Mouse (Mus musculus) thymus, postnatal 4 days (tissue): Measurements from ENCODE around the gene C2cd4a.

ENCODE experiments used
- DNase-seq: peaks from one replicate; pipeline ENCODE4 v3.0.0; 2021

The C2cd4a gene

GRCm38 (mm10) chr9:67831359-67832045, 628 bp downstream of the C2cd4a start:
- DNase-seq: no peak

- peak; percentile 62 for DNase-seq
These were observed 1.4 kb downstream of the C2cd4a start for GRCm38 (mm10) chr9:67830411-67831358.

GRCm38 (mm10) chr9:67828182-67828581, 3.9 kb downstream of the C2cd4a start:
- peak; percentile 75 for DNase-seq

- no peak for DNase-seq
These were observed 6.6 kb downstream of the C2cd4a start for GRCm38 (mm10) chr9:67825527-67825926.

- no peak for DNase-seq
These were observed 9.0 kb downstream of the C2cd4a start for GRCm38 (mm10) chr9:67823131-67823530.

GRCm38 (mm10) chr9:67818668-67818950, 13.5 kb downstream of the C2cd4a start:
- DNase-seq: no peak

GRCm38 (mm10) chr9:67817898-67818667, 14.0 kb downstream of the C2cd4a start:
- no peak for DNase-seq

GRCm38 (mm10) chr9:67816172-67816928, 15.8 kb downstream of the C2cd4a start:
- DNase-seq: no peak

GRCm38 (mm10) chr9:67813665-67814337, 18.3 kb downstream of the C2cd4a start:
- no peak for DNase-seq

GRCm38 (mm10) chr9:67813171-67813570, 19.0 kb downstream of the C2cd4a start:
- DNase-seq: no peak

GRCm38 (mm10) chr9:67811116-67811515, 21.0 kb downstream of the C2cd4a start:
- DNase-seq: no peak

- no peak for DNase-seq
These were observed 21.6 kb downstream of the C2cd4a start for GRCm38 (mm10) chr9:67810527-67810926.

- DNase-seq: no peak
These were observed 25.1 kb downstream of the C2cd4a start for GRCm38 (mm10) chr9:67807000-67807399.

- DNase-seq: peak; percentile 80
These were observed 29.9 kb downstream of the C2cd4a start for GRCm38 (mm10) chr9:67802241-67802640.

GRCm38 (mm10) chr9:67799078-67799819, 32.9 kb downstream of the C2cd4a start:
- peak; percentile 16 for DNase-seq

GRCm38 (mm10) chr9:67795205-67795675, 36.9 kb downstream of the C2cd4a start:
- no peak for DNase-seq

- DNase-seq: no peak
These were observed 37.5 kb downstream of the C2cd4a start for GRCm38 (mm10) chr9:67794668-67795067.

- no peak for DNase-seq
These were observed 37.9 kb downstream of the C2cd4a start for GRCm38 (mm10) chr9:67794216-67794615.

- DNase-seq: no peak
These were observed 38.6 kb downstream of the C2cd4a start for GRCm38 (mm10) chr9:67793501-67793900.

GRCm38 (mm10) chr9:67792405-67792804, 39.7 kb downstream of the C2cd4a start:
- DNase-seq: no peak

GRCm38 (mm10) chr9:67787671-67788070, 44.5 kb downstream of the C2cd4a start:
- DNase-seq: peak; percentile 10
